Mouse (Mus musculus) limb, embryonic 14.5 days (tissue): ENCODE measurements at regions not wholly inside any gene's neighbourhood (a gene's known extent, or its start where the extent isn't known, plus 50 kb on each side); places are given as distances from the start of the nearest gene placed in this dataset.

Source experiments
- ATAC-seq: fragments of 200-750 bp; cut with Nextera tagmentation; 2 replicates; pipeline ENCODE4 v1.8.0; 2017; ENCODE audit warnings: low read depth, moderate number of reproducible peaks, moderate TSS enrichment; ENCODE audit not compliant: low FRiP score
- DNase-seq: peaks from one replicate; pipeline ENCODE4 v3.0.0-alpha.2; 2015; ENCODE audit warnings: low spot score
- H3K27ac ChIP-seq: fragments of 300-500 bp; sonication (generic); replicated peaks from 2 replicates; pipeline ENCODE4 v1.5.1; 2014; ENCODE audit warnings: low read depth, mild to moderate bottlenecking, low read length, moderate library complexity, mixed read lengths
- H3K27me3 ChIP-seq: fragments of 300-500 bp; sonication (generic); 2 replicates; pipeline ENCODE4 v1.6.1; 2014; ENCODE audit warnings: low read length, mixed read lengths; ENCODE audit not compliant: control insufficient read depth, insufficient read depth
- H3K36me3 ChIP-seq: fragments of 300-500 bp; sonication (generic); 2 replicates; pipeline ENCODE4 v1.6.1; 2014; ENCODE audit warnings: mild to moderate bottlenecking, low read length, moderate library complexity, mixed read lengths; ENCODE audit not compliant: control insufficient read depth, insufficient read depth
- H3K4me1 ChIP-seq: fragments of 300-500 bp; sonication (generic); 2 replicates; pipeline ENCODE4 v1.6.1; 2014; ENCODE audit warnings: antibody characterized with exemption, low read length, mixed read lengths; ENCODE audit not compliant: control insufficient read depth, insufficient read depth
- H3K4me2 ChIP-seq: fragments of 300-500 bp; sonication (generic); replicated peaks from 2 replicates; pipeline ENCODE4 v1.6.1; 2014; ENCODE audit warnings: low read depth, mild to moderate bottlenecking, low read length, moderate library complexity; ENCODE audit not compliant: severe bottlenecking
- H3K4me3 ChIP-seq: fragments of 300-500 bp; sonication (generic); replicated peaks from 2 replicates; pipeline ENCODE4 v1.5.1; 2014; ENCODE audit warnings: low read length
- H3K9ac ChIP-seq: fragments of 300-500 bp; sonication (generic); 2 replicates; pipeline ENCODE4 v1.6.1; 2014; ENCODE audit warnings: mild to moderate bottlenecking, low read depth, low read length, moderate library complexity; ENCODE audit not compliant: severe bottlenecking
- H3K9me3 ChIP-seq: fragments of 300-500 bp; sonication (generic); 2 replicates; pipeline ENCODE4 v1.6.1; 2016; ENCODE audit warnings: low read length; ENCODE audit not compliant: control insufficient read depth
- POLR2A ChIP-seq: fragments of 200-500 bp; IDR thresholded peaks from 2 replicates; pipeline ENCODE4 v1.8.0; 2012; ENCODE audit warnings: inconsistent platforms, mild to moderate bottlenecking, moderate library complexity, borderline replicate concordance; ENCODE audit not compliant: insufficient read depth, insufficient read length; ENCODE audit errors: extremely low read depth
- WGBS: fragments of 180-500 bp; shearing (Covaris S2); extraction: QIAGEN DNeasy Blood & Tissue Kit; methylation state at CpG from one replicate; pipeline ENCODE4 v1.1.7; 2014; 5-methylcytosine and 5-hydroxymethylcytosine counted together

DNA sequence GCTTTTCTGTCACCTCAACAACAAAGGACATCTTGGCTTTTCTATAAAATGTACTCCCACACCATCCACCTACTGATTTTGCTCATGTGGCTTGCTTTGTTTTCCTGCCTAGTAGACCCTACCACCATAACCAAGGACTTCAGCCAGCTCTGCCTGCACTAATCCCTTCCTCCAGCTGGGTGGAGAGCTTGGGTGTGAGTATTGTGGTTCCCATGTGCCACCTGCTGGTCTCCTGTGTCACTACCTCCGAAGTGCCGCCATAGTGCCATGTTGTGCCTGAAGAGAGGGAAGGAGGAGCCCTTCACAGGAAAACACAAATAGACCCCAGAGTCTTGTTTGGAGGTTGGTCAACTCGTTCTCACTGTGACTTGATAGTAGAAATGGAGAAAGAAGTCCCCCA is 181.3 kb upstream of the Spaca1 start:
- TF ChIP-seq POLR2A, result no peak
- DNase-seq, result peak; percentile 54
- 0 out of 2 replicates have a peak, but pooled peaks cover 6% of the 10 kb centered on the region for H3K4me1 ChIP-seq
- H3K9me3 ChIP-seq, result no peaks in the 10 kb centered on the region
- H3K27ac ChIP-seq, result no peak overlapping the region
- no peak overlapping the region for H3K9ac ChIP-seq
- no peaks in the 10 kb centered on the region for H3K36me3 ChIP-seq
- H3K4me3 ChIP-seq, result no peak overlapping the region
- 11% methylated on average over 3 of the region's 3 CpGs for WGBS
- H3K4me2 ChIP-seq, result no peak overlapping the region
- no peaks in the 10 kb centered on the region for H3K27me3 ChIP-seq
- peak; percentile 68 for ATAC-seq

DNA sequence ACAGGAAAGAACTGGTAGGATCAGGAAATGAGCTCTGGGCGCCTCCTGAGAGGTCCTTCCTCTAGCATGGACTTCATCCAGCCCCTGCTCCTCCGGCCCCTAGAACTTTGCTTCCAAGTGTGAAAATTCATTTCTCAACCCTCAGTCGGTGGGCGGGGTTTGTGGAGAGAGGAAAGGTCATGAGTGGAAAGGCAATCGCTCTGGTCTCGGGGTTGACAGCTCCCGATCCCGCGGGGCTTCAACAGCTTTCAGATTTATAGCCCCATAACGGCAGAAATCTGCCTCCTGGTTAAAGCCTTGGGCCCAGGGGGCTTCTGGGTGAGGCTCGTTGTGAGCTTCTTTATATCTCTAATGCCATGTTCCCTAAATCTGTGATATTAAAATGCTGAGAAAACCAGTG is 184.2 kb upstream of the Spaca1 start:
- ATAC-seq, result no peak
- no peaks in the 10 kb centered on the region for H3K27me3 ChIP-seq
- DNase-seq, result no peak
- TF ChIP-seq POLR2A, result no peak
- H3K4me1 ChIP-seq, result 0 out of 2 replicates have a peak, but pooled peaks cover 6% of the 10 kb centered on the region
- no peaks in the 10 kb centered on the region for H3K9me3 ChIP-seq
- no peaks in the 10 kb centered on the region for H3K36me3 ChIP-seq
- no peak overlapping the region for H3K9ac ChIP-seq
- no peak overlapping the region for H3K27ac ChIP-seq
- no peak overlapping the region for H3K4me3 ChIP-seq
- H3K4me2 ChIP-seq, result no peak overlapping the region
- 29% methylated on average over 11 of the region's 11 CpGs for WGBS

DNA sequence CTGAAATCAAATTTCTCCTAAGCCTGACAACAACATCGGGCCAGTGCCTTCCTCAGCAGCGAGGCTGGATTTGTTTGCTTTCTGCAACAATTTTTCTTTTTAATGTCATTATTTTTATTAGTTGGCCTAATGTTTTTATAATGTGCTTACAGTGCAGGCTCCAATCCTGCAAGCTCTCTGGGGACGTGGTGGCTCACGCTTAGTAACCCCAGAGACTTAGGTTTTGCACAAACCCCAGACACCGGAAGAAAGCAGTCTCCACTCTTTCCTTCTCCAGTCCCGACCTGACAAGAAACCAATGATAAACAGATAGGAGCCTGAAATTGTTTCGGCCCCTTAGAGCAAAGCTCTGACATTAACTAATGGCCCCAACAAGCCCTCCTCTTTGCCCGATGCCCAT is 184.7 kb upstream of the Spaca1 start:
- H3K27me3 ChIP-seq, result no peaks in the 10 kb centered on the region
- no peaks in the 10 kb centered on the region for H3K36me3 ChIP-seq
- H3K9ac ChIP-seq, result no peak overlapping the region
- no peak overlapping the region for H3K4me2 ChIP-seq
- H3K9me3 ChIP-seq, result no peaks in the 10 kb centered on the region
- ATAC-seq, result no peak
- WGBS, result 67% methylated on average over 8 of the region's 8 CpGs
- H3K4me1 ChIP-seq, result 0 out of 2 replicates have a peak, but pooled peaks cover 6% of the 10 kb centered on the region
- no peak overlapping the region for H3K4me3 ChIP-seq
- TF ChIP-seq POLR2A, result no peak
- DNase-seq, result no peak
- no peak overlapping the region for H3K27ac ChIP-seq

DNA sequence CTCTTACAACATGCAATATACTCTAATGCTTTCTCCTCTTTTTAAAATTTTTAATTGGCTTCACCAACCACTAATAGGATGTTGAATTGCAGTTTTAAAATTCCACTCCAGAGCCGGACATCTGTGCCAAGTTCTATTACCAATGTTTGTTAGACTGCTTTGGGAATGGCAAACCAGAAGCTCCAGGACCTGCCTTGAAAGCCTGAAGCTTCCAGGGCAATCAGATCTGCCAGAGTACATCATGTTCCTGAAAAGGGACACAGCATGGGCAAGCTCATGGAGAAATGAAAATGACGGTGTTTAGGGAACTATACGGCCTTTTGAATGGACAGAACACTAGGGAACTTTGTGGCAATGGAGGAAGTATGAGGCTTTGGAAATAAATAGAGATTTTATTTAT is 187.8 kb upstream of the Spaca1 start:
- H3K9me3 ChIP-seq, result no peaks in the 10 kb centered on the region
- H3K27ac ChIP-seq, result no peak overlapping the region
- TF ChIP-seq POLR2A, result no peak
- no peaks in the 10 kb centered on the region for H3K27me3 ChIP-seq
- H3K4me2 ChIP-seq, result no peak overlapping the region
- DNase-seq (no peak), ATAC-seq (no peak)
- 70% methylated on average over 3 of the region's 3 CpGs for WGBS
- H3K9ac ChIP-seq, result no peak overlapping the region
- H3K36me3 ChIP-seq, result no peaks in the 10 kb centered on the region
- no peak overlapping the region for H3K4me3 ChIP-seq
- H3K4me1 ChIP-seq, result 0 out of 2 replicates have a peak, but pooled peaks cover 6% of the 10 kb centered on the region

DNA sequence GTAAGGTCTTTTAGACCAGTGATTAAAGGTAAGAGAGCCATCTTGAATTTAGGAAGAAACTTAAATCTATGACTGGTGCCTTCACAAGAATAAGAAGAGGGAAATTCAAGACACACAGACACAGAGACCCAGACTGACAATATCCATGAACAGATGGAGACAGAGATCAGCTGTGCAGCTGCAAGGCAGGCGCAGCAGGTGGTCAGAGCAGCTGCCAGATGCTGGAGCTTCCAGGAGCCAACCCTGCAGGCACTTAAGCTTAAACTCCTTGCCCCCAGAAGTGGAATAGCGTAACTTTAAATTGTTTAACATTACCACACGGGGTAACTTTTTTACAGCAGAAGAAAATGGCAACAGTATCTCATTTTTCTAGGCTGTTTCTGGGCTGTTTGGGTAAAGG is 189.6 kb upstream of the Spaca1 start:
- Histone ChIP-seq H3K27ac (no peak overlapping the region), H3K9me3 (no peaks in the 10 kb centered on the region), H3K9ac (no peak overlapping the region), H3K36me3 (no peaks in the 10 kb centered on the region), H3K4me2 (no peak overlapping the region), H3K27me3 (no peaks in the 10 kb centered on the region), H3K4me1 (no peaks in the 10 kb centered on the region), H3K4me3 (no peak overlapping the region)
- WGBS, result 27% methylated on average over 3 of the region's 3 CpGs
- peak; percentile 60; the same call in 1 of the 2 replicates for ATAC-seq
- TF ChIP-seq POLR2A, result no peak
- DNase-seq, result peak; percentile 55

DNA sequence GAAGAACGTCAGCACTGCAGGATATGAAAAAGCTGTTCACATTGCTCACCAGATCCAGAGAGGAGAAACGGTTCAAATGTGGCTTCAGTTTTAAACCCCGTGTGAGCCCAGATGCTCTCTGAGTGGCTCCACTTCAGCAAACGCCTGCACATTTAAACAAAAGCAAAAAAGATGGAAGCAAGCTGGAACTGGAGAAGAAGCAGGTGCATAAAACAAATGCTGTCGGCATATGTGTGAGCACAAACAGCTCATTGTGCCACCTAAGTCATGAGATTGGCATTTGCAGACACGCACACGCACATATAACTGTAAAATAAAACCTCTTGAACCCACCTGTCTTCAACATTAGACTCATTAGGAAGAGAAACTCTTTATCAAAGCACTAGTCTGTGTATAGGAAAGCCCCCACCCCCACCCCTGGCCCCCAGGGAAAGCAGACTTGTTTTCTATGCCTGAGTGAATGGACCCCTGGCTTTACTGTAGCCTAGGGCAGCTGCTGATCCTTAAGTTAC is 191.1 kb upstream of the Spaca1 start:
- H3K9ac ChIP-seq, result no peak overlapping the region
- no peak overlapping the region for H3K4me3 ChIP-seq
- no peak overlapping the region for H3K27ac ChIP-seq
- no peak for TF ChIP-seq POLR2A
- no peaks in the 10 kb centered on the region for H3K4me1 ChIP-seq
- no peak overlapping the region for H3K4me2 ChIP-seq
- WGBS, result 24% methylated on average over 7 of the region's 7 CpGs
- ATAC-seq (peak; percentile 79), DNase-seq (peak; percentile 43)
- H3K27me3 ChIP-seq, result no peaks in the 10 kb centered on the region
- no peaks in the 10 kb centered on the region for H3K9me3 ChIP-seq
- no peaks in the 10 kb centered on the region for H3K36me3 ChIP-seq
